Mouse (Mus musculus): ENCODE results near the gene Nmur1. TPM values are rescaled to one million over a fixed set of nuclear protein-coding genes. Genes with fewer than 3 reads are reported as not detected.
A peak's percentile ranks its signal among the peaks of the same experiment; 100 is the strongest.

Nmur1 gene
- polyA plus RNA-seq, 1 experiment from 2014 or later = not detected

GRCm38 (mm10) chr1:86424336-86424735 is 1.7 kb downstream of the Nmur1 start:
- no peaks in the 10 kb centered on the region for H3K36me3 ChIP-seq
- no peaks in the 10 kb centered on the region for H3K9me3 ChIP-seq (replicated peaks)
- peaks cover 12% of the 10 kb centered on the region for H3K4me1 ChIP-seq
- H3K27ac ChIP-seq = no peak overlapping the region
- H3K27me3 ChIP-seq = no peaks in the 10 kb centered on the region
- H3K4me2 ChIP-seq = no peak overlapping the region
- ATAC-seq (replicated peaks; ENCODE audit: low FRiP score) = no peak
- WGBS = 77% methylated on average over 1 of the region's 1 CpGs
- H3K4me3 ChIP-seq (replicated peaks) = no peak overlapping the region
- H3K9ac ChIP-seq = no peak overlapping the region

GRCm38 (mm10) chr1:86423879-86424278 is 2.1 kb downstream of the Nmur1 start:
- H3K36me3 ChIP-seq = no peaks in the 10 kb centered on the region
- no peak overlapping the region for H3K27ac ChIP-seq
- peaks cover 12% of the 10 kb centered on the region for H3K4me1 ChIP-seq
- no peak for ATAC-seq (replicated peaks; ENCODE audit: low FRiP score)
- H3K9me3 ChIP-seq (replicated peaks) = no peaks in the 10 kb centered on the region
- no peak overlapping the region for H3K4me2 ChIP-seq
- 71% methylated on average over 5 of the region's 5 CpGs for WGBS
- no peaks in the 10 kb centered on the region for H3K27me3 ChIP-seq
- H3K9ac ChIP-seq = no peak overlapping the region
- no peak overlapping the region for H3K4me3 ChIP-seq (replicated peaks)

- H3K27me3 ChIP-seq = no peaks in the 10 kb centered on the region
- WGBS = 41% methylated on average over 10 of the region's 10 CpGs
- no peak overlapping the region for H3K4me3 ChIP-seq (replicated peaks)
- H3K9me3 ChIP-seq (replicated peaks) = no peaks in the 10 kb centered on the region
- no peak overlapping the region for H3K9ac ChIP-seq
- H3K36me3 ChIP-seq = no peaks in the 10 kb centered on the region
- H3K27ac ChIP-seq = no peak overlapping the region
- ATAC-seq (replicated peaks; ENCODE audit: low FRiP score) = peak; percentile 41
- H3K4me2 ChIP-seq = no peak overlapping the region
- H3K4me1 ChIP-seq = peaks cover 12% of the 10 kb centered on the region
These were observed 5.0 kb downstream of the Nmur1 start for GRCm38 (mm10) chr1:86421007-86421406.

GRCm38 (mm10) chr1:86416321-86416720 is 9.7 kb downstream of the Nmur1 start:
- H3K36me3 ChIP-seq = no peaks in the 10 kb centered on the region
- H3K4me2 ChIP-seq = no peak overlapping the region
- peaks cover 5% of the 10 kb centered on the region for H3K4me1 ChIP-seq
- WGBS = 60% methylated on average over 6 of the region's 6 CpGs
- H3K9me3 ChIP-seq (replicated peaks) = no peaks in the 10 kb centered on the region
- H3K27ac ChIP-seq = no peak overlapping the region
- no peak overlapping the region for H3K4me3 ChIP-seq (replicated peaks)
- ATAC-seq (replicated peaks; ENCODE audit: low FRiP score) = no peak
- no peak overlapping the region for H3K9ac ChIP-seq
- no peaks in the 10 kb centered on the region for H3K27me3 ChIP-seq

- Histone ChIP-seq H3K4me3 (replicated peaks) (no peak overlapping the region), H3K4me2 (no peak overlapping the region), H3K9ac (no peak overlapping the region), H3K36me3 (no peaks in the 10 kb centered on the region), H3K4me1 (no peaks in the 10 kb centered on the region), H3K27me3 (no peaks in the 10 kb centered on the region), H3K9me3 (replicated peaks) (no peaks in the 10 kb centered on the region), H3K27ac (no peak overlapping the region)
- 63% methylated on average over 7 of the region's 7 CpGs for WGBS
- ATAC-seq (replicated peaks; ENCODE audit: low FRiP score) = peak; percentile 40
These were observed 10.3 kb downstream of the Nmur1 start for GRCm38 (mm10) chr1:86415612-86416184.

GRCm38 (mm10) chr1:86415144-86415543 is 10.9 kb downstream of the Nmur1 start:
- H3K27ac ChIP-seq = no peak overlapping the region
- no peaks in the 10 kb centered on the region for H3K4me1 ChIP-seq
- H3K27me3 ChIP-seq = no peaks in the 10 kb centered on the region
- H3K4me3 ChIP-seq (replicated peaks) = no peak overlapping the region
- H3K4me2 ChIP-seq = no peak overlapping the region
- 74% methylated on average over 2 of the region's 2 CpGs for WGBS
- H3K36me3 ChIP-seq = no peaks in the 10 kb centered on the region
- H3K9me3 ChIP-seq (replicated peaks) = no peaks in the 10 kb centered on the region
- ATAC-seq (replicated peaks; ENCODE audit: low FRiP score) = no peak
- H3K9ac ChIP-seq = no peak overlapping the region

GRCm38 (mm10) chr1:86414715-86415114 is 11.3 kb downstream of the Nmur1 start:
- no peak for ATAC-seq (replicated peaks; ENCODE audit: low FRiP score)
- Histone ChIP-seq H3K9ac (no peak overlapping the region), H3K4me3 (replicated peaks) (no peak overlapping the region), H3K27ac (no peak overlapping the region), H3K36me3 (no peaks in the 10 kb centered on the region), H3K4me2 (no peak overlapping the region), H3K4me1 (no peaks in the 10 kb centered on the region), H3K27me3 (no peaks in the 10 kb centered on the region), H3K9me3 (replicated peaks) (no peaks in the 10 kb centered on the region)
- WGBS = 87% methylated on average over 5 of the region's 5 CpGs

- no peaks in the 10 kb centered on the region for H3K4me1 ChIP-seq
- ATAC-seq (replicated peaks; ENCODE audit: low FRiP score) = no peak
- no peak overlapping the region for H3K27ac ChIP-seq
- H3K9me3 ChIP-seq (replicated peaks) = 0 out of 2 replicates have a peak, but pooled peaks cover 4% of the 10 kb centered on the region
- H3K4me2 ChIP-seq = no peak overlapping the region
- H3K27me3 ChIP-seq = no peaks in the 10 kb centered on the region
- no peaks in the 10 kb centered on the region for H3K36me3 ChIP-seq
- 89% methylated on average over 2 of the region's 2 CpGs for WGBS
- H3K4me3 ChIP-seq (replicated peaks) = no peak overlapping the region
- no peak overlapping the region for H3K9ac ChIP-seq
These were observed 16.6 kb downstream of the Nmur1 start for GRCm38 (mm10) chr1:86409476-86409875.

GRCm38 (mm10) chr1:86408515-86408914 is 17.5 kb downstream of the Nmur1 start:
- H3K27ac ChIP-seq = no peak overlapping the region
- H3K9ac ChIP-seq = no peak overlapping the region
- H3K4me3 ChIP-seq (replicated peaks) = no peak overlapping the region
- H3K9me3 ChIP-seq (replicated peaks) = 0 out of 2 replicates have a peak, but pooled peaks cover 4% of the 10 kb centered on the region
- 73% methylated on average over 10 of the region's 10 CpGs for WGBS
- H3K4me1 ChIP-seq = no peaks in the 10 kb centered on the region
- no peak for ATAC-seq (replicated peaks; ENCODE audit: low FRiP score)
- no peaks in the 10 kb centered on the region for H3K27me3 ChIP-seq
- H3K4me2 ChIP-seq = no peak overlapping the region
- H3K36me3 ChIP-seq = no peaks in the 10 kb centered on the region

GRCm38 (mm10) chr1:86406914-86407313 is 19.1 kb downstream of the Nmur1 start:
- no peak overlapping the region for H3K4me2 ChIP-seq
- no peak overlapping the region for H3K4me3 ChIP-seq (replicated peaks)
- no peaks in the 10 kb centered on the region for H3K4me1 ChIP-seq
- no peak overlapping the region for H3K9ac ChIP-seq
- 0 out of 2 replicates have a peak, but pooled peaks cover 4% of the 10 kb centered on the region for H3K9me3 ChIP-seq (replicated peaks)
- WGBS = 60% methylated on average over 8 of the region's 8 CpGs
- no peaks in the 10 kb centered on the region for H3K36me3 ChIP-seq
- ATAC-seq (replicated peaks; ENCODE audit: low FRiP score) = no peak
- H3K27ac ChIP-seq = no peak overlapping the region
- H3K27me3 ChIP-seq = no peaks in the 10 kb centered on the region

GRCm38 (mm10) chr1:86406313-86406712 is 19.7 kb downstream of the Nmur1 start:
- Histone ChIP-seq H3K27ac (no peak overlapping the region), H3K4me1 (no peaks in the 10 kb centered on the region), H3K4me2 (no peak overlapping the region), H3K36me3 (no peaks in the 10 kb centered on the region), H3K9me3 (replicated peaks) (0 out of 2 replicates have a peak, but pooled peaks cover 4% of the 10 kb centered on the region), H3K4me3 (replicated peaks) (no peak overlapping the region), H3K27me3 (no peaks in the 10 kb centered on the region), H3K9ac (no peak overlapping the region)
- ATAC-seq (replicated peaks; ENCODE audit: low FRiP score) = no peak
- 65% methylated on average over 4 of the region's 4 CpGs for WGBS

GRCm38 (mm10) chr1:86404834-86405233 is 21.2 kb downstream of the Nmur1 start:
- Histone ChIP-seq H3K4me2 (no peak overlapping the region), H3K4me1 (no peaks in the 10 kb centered on the region), H3K9me3 (replicated peaks) (0 out of 2 replicates have a peak, but pooled peaks cover 4% of the 10 kb centered on the region), H3K27ac (no peak overlapping the region), H3K4me3 (replicated peaks) (no peak overlapping the region), H3K36me3 (no peaks in the 10 kb centered on the region), H3K9ac (no peak overlapping the region), H3K27me3 (no peaks in the 10 kb centered on the region)
- no peak for ATAC-seq (replicated peaks; ENCODE audit: low FRiP score)
- WGBS = 67% methylated on average over 5 of the region's 5 CpGs
